ENCODE assay signal across 8 mouse cellular contexts in the genomic region with DNA sequence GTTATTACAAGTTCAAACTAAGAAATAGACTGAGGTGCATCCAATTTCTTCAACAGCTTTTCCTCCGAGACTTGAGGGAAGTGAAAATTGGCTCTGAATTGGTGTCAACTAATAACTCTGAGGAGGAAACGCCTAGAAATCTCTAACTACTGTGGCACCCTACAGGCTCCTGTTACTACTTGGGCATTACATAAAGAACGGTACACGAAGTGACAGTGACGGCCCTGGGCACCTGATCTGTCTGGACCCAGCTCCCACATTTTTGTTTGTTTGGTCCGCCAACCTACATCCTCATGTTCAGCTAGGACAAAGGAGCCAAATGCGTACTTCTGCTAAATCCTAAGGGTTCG. TPM values are rescaled to one million over a fixed set of nuclear protein-coding genes. Genes with fewer than 3 reads are reported as not detected.
DNase-seq lines count a peak whose midpoint lies in the region; ATAC-seq and TF ChIP-seq lines count a peak whose summit lies in the region.

No protein-coding gene starts in this region.

- under 1% methylated on average over 8 of the region's 8 CpGs for WGBS in hindbrain, embryonic 16.5 days
- WGBS in midbrain, embryonic 14.5 days: 7% methylated on average over 8 of the region's 8 CpGs

- H3K4me1 ChIP-seq in hindbrain, embryonic 16.5 days (ENCODE audit: control insufficient read depth, insufficient read depth, low read depth, low read length): peaks cover 14% of the 10 kb centered on the region
- H3K4me1 ChIP-seq in midbrain, embryonic 14.5 days (ENCODE audit: control insufficient read depth, insufficient read depth, low read length): peaks cover 12% of the 10 kb centered on the region

- peak; percentile 28 for ATAC-seq in common myeloid progenitor, adult 5-6 weeks (replicated peaks; ENCODE audit: low read depth, poor library complexity, severe bottlenecking)
- ATAC-seq in hindbrain, embryonic 16.5 days: no peak
- no peak; the same call in 1 of the 2 replicates for ATAC-seq in midbrain, embryonic 14.5 days (ENCODE audit: low FRiP score, low TSS enrichment)

- H3K27ac ChIP-seq in layer of hippocampus, adult 2 months: peak overlapping the region; percentile 99
- H3K27ac ChIP-seq in hindbrain, embryonic 16.5 days (ENCODE audit: low read depth, low read length): peak overlapping the region; percentile 96
- H3K27ac ChIP-seq in midbrain, embryonic 14.5 days (replicated peaks; ENCODE audit: low read depth, low read length): peak overlapping the region; percentile 94

- no peaks in the 10 kb centered on the region for H3K9me3 ChIP-seq in hindbrain, embryonic 16.5 days (ENCODE audit: control insufficient read depth, low read length)
- no peaks in the 10 kb centered on the region for H3K9me3 ChIP-seq in midbrain, embryonic 14.5 days (ENCODE audit: control insufficient read depth, low read length)

- peak overlapping the region; percentile 82 for H3K4me3 ChIP-seq in layer of hippocampus, adult 2 months
- peak overlapping the region; percentile 80 for H3K4me3 ChIP-seq in hindbrain, embryonic 16.5 days (ENCODE audit: low read length)
- peak overlapping the region; percentile 69 for H3K4me3 ChIP-seq in midbrain, embryonic 14.5 days (replicated peaks; ENCODE audit: low read depth, low read length)

- DNase-seq in layer of hippocampus, adult 2 months (ENCODE audit: low spot score in 2 of 2): no peak
- DNase-seq in layer of hippocampus, postnatal 25 days (ENCODE audit: extremely low spot score in 1 of 2, low spot score in 1 of 2): no peak
- no peak for DNase-seq in midbrain, embryonic 14.5 days
- no peak for DNase-seq in cerebellum, adult 9-11 months
- no peak for DNase-seq in kidney, adult 18-20 months
- no peak for DNase-seq in thymus, adult 18-20 months

- no peaks in the 10 kb centered on the region for H3K27me3 ChIP-seq in hindbrain, embryonic 16.5 days (replicated peaks; ENCODE audit: control insufficient read depth, insufficient read depth, low read length)
- H3K27me3 ChIP-seq in midbrain, embryonic 14.5 days (ENCODE audit: control insufficient read depth, insufficient read depth, low read length): no peaks in the 10 kb centered on the region

- H3K4me2 ChIP-seq in hindbrain, embryonic 16.5 days (ENCODE audit: low read length): peak overlapping the region; percentile 73
- H3K4me2 ChIP-seq in midbrain, embryonic 14.5 days (ENCODE audit: low read length): peak overlapping the region; percentile 55

- H3K9ac ChIP-seq in hindbrain, embryonic 16.5 days (ENCODE audit: low read depth, low read length): peak overlapping the region; percentile 94
- peak overlapping the region; percentile 97 for H3K9ac ChIP-seq in midbrain, embryonic 14.5 days (replicated peaks; ENCODE audit: low read length)

- no peaks in the 10 kb centered on the region for H3K36me3 ChIP-seq in hindbrain, embryonic 16.5 days (ENCODE audit: control insufficient read depth, insufficient read depth, low read length)
- H3K36me3 ChIP-seq in midbrain, embryonic 14.5 days (ENCODE audit: control insufficient read depth, insufficient read depth, low read length): no peaks in the 10 kb centered on the region

- no peak for TF ChIP-seq CTCF in layer of hippocampus, adult 2 months (conservative IDR thresholded peaks at IDR 0.05)

RNA-seq across cellular contexts. Expression of gene Mettl21a, which starts 0.5 kb away (rescaled TPM):
- 10 to 100 TPM in 1 of 2 experiments, 1 to 10 TPM in 1; 8.0 to 12.2 TPM for total RNA-seq in layer of hippocampus, adult 2 months (2021)
- 10 to 100 TPM in 1 of 2 experiments, 1 to 10 TPM in 1; 9.4 to 10.4 TPM for total RNA-seq in layer of hippocampus, postnatal 25 days (2021)
- total RNA-seq in common myeloid progenitor, adult 5-6 weeks (2017): 10.1 and 11.0 TPM in 2 replicates
- 17.9 TPM in 2 replicates for polyA plus RNA-seq in hindbrain, embryonic 16.5 days (2015; fragmentation: Nextera tagmentation; extraction: Ambion mirVana)
- 19.8 and 23.1 TPM in 2 replicates for polyA plus RNA-seq in midbrain, embryonic 14.5 days (2014; fragmentation: Nextera tagmentation; extraction: Ambion mirVana)
